31 mouse cellular contexts compared by ENCODE assay signal in genomic region chr15:102503924-102504782, GRCm38 (mm10). TPM values are rescaled to one million over a fixed set of nuclear protein-coding genes. Genes with fewer than 3 reads are reported as not detected.
DNase-seq lines count a peak whose midpoint lies in the region; ATAC-seq and TF ChIP-seq lines count a peak whose summit lies in the region.
"Had no signal": no experiment of that assay in that cellular context is flagged by ENCODE, and none has a peak within 500 bp of the region (broad histone marks: within the 10 kb centered on the region; RNA-seq: fewer than 3 reads in every experiment).

No protein-coding gene starts in this region.

- no peak overlapping the region for H3K27ac ChIP-seq in forebrain, embryonic 16.5 days (ENCODE audit: low read length)
- no peak overlapping the region for H3K27ac ChIP-seq in forebrain, postnatal 0 days (ENCODE audit: low read depth, low read length)
- H3K27ac ChIP-seq: gastrocnemius, adult 2 months; hindbrain, embryonic 13.5 days; midbrain, embryonic 13.5 days; neural tube, embryonic 12.5 days; stomach, embryonic 15.5 days had no signal

- H3K4me3 ChIP-seq in forebrain, embryonic 16.5 days (replicated peaks; ENCODE audit: low read length), result no peak overlapping the region
- no peak overlapping the region for H3K4me3 ChIP-seq in forebrain, postnatal 0 days (ENCODE audit: low read depth, low read length)
- H3K4me3 ChIP-seq in lung, adult 2 months (replicated peaks; ENCODE audit: extremely low read depth, low read depth, low read length), result no peak overlapping the region
- H3K4me3 ChIP-seq: gastrocnemius, adult 2 months; hindbrain, embryonic 13.5 days; midbrain, embryonic 13.5 days; neural tube, embryonic 12.5 days; stomach, embryonic 15.5 days had no signal

- H3K9ac ChIP-seq in forebrain, embryonic 16.5 days (replicated peaks; ENCODE audit: low read depth, low read length), result no peak overlapping the region
- no peak overlapping the region for H3K9ac ChIP-seq in forebrain, postnatal 0 days
- H3K9ac ChIP-seq: hindbrain, embryonic 13.5 days; lung, embryonic 14.5 days; midbrain, embryonic 13.5 days; neural tube, embryonic 12.5 days; stomach, embryonic 15.5 days had no signal

- no peak for TF ChIP-seq CTCF in forebrain, postnatal 0 days (IDR thresholded peaks at IDR 0.05; ENCODE audit: low read depth)
- no peak for TF ChIP-seq CTCF in lung, adult 2 months (IDR thresholded peaks at IDR 0.05; ENCODE audit: insufficient read depth, low read length)

- no peak for DNase-seq in forebrain, postnatal 0 days
- peak; percentile 3 for DNase-seq in layer of hippocampus, adult 11-12 months (ENCODE audit: low spot score)
- DNase-seq in layer of hippocampus, postnatal 25 days (ENCODE audit: extremely low spot score in 1 of 2, low spot score in 1 of 2), result no peak
- DNase-seq in right cerebral cortex, postnatal 10 days (ENCODE audit: low spot score in 2 of 2), result peak; percentile 23 to 28
- DNase-seq in right cerebral cortex, postnatal 4 days, result no peak
- DNase-seq in spleen, postnatal 36 days (ENCODE audit: low spot score in 2 of 2), result no peak
- DNase-seq in lung, adult 2 months, result no peak
- DNase-seq: adrenal gland, adult 2 months; gastrocnemius, adult 2 months; heart, postnatal 14 days; kidney, adult 11 months; lung, embryonic 14.5 days; right cerebral cortex, postnatal 25 days; thymus, adult 2 months; thymus, postnatal 4 days had no signal

- 88% methylated on average over 9 of the region's 9 CpGs for WGBS in forebrain, embryonic 16.5 days
- WGBS in forebrain, postnatal 0 days, result 92% methylated on average over 9 of the region's 9 CpGs
- WGBS in lung, adult 2 months, result 82% methylated on average over 9 of the region's 9 CpGs

- no peak overlapping the region for H3K4me2 ChIP-seq in forebrain, embryonic 16.5 days (ENCODE audit: low read length)
- H3K4me2 ChIP-seq in forebrain, postnatal 0 days (ENCODE audit: low read depth), result no peak overlapping the region
- H3K4me2 ChIP-seq: hindbrain, embryonic 13.5 days; lung, embryonic 14.5 days; midbrain, embryonic 13.5 days; neural tube, embryonic 12.5 days; stomach, embryonic 15.5 days had no signal

- H3K36me3 ChIP-seq in forebrain, embryonic 16.5 days (ENCODE audit: control insufficient read depth, insufficient read depth), result peaks cover 53% of the 10 kb centered on the region
- peaks cover 76% of the 10 kb centered on the region for H3K36me3 ChIP-seq in forebrain, postnatal 0 days (ENCODE audit: insufficient read depth)

- no peaks in the 10 kb centered on the region for H3K27me3 ChIP-seq in forebrain, embryonic 16.5 days (replicated peaks; ENCODE audit: control insufficient read depth, insufficient read depth, low read length)
- no peaks in the 10 kb centered on the region for H3K27me3 ChIP-seq in forebrain, postnatal 0 days (ENCODE audit: insufficient read depth, low read length)
- H3K27me3 ChIP-seq: hindbrain, embryonic 13.5 days; midbrain, embryonic 13.5 days; neural tube, embryonic 12.5 days; stomach, embryonic 15.5 days had no signal

- ATAC-seq in forebrain, embryonic 16.5 days, result peak; percentile 13; the same call in 1 of the 2 replicates
- no peak for ATAC-seq in forebrain, postnatal 0 days
- ATAC-seq: midbrain, embryonic 13.5 days had no signal

- TF ChIP-seq POLR2A in lung, adult 2 months (IDR thresholded peaks at IDR 0.05; ENCODE audit: borderline replicate concordance, extremely low read depth, low read depth, low read length), result no peak

- peaks cover 8% of the 10 kb centered on the region for H3K4me1 ChIP-seq in forebrain, embryonic 16.5 days (replicated peaks; ENCODE audit: control insufficient read depth, insufficient read depth, low read length)
- peaks cover 4% of the 10 kb centered on the region; the same call in 1 of the 2 replicates for H3K4me1 ChIP-seq in forebrain, postnatal 0 days (ENCODE audit: insufficient read depth)
- no peaks in the 10 kb centered on the region for H3K4me1 ChIP-seq in lung, adult 2 months (ENCODE audit: control insufficient read depth, insufficient read depth, low read length)
- H3K4me1 ChIP-seq: stomach, embryonic 15.5 days had no signal

- H3K9me3 ChIP-seq in forebrain, embryonic 16.5 days (ENCODE audit: control insufficient read depth, low read length), result no peaks in the 10 kb centered on the region
- no peaks in the 10 kb centered on the region for H3K9me3 ChIP-seq in forebrain, postnatal 0 days (ENCODE audit: low read length)
- H3K9me3 ChIP-seq: G1E; hindbrain, embryonic 13.5 days; midbrain, embryonic 13.5 days; neural tube, embryonic 12.5 days; stomach, embryonic 15.5 days had no signal

RNA-seq across cellular contexts. Expression of gene Gm10337, which starts 0.6 kb away (rescaled TPM):
- polyA plus RNA-seq in forebrain, embryonic 16.5 days (2015; fragmentation: Nextera tagmentation; extraction: Ambion mirVana), result 17.3 and 22.2 TPM in 2 replicates
- total RNA-seq in forebrain, postnatal 0 days (2014; rRNA removed), result not detected in 2 replicates
- 3.7 and 4.2 TPM in 2 replicates for polyA plus RNA-seq in forebrain, postnatal 0 days (2015; fragmentation: Nextera tagmentation; extraction: Ambion mirVana)
- total RNA-seq in layer of hippocampus, postnatal 25 days (2021), result not detected
- polyA plus RNA-seq in lung, adult 2 months (2012; rRNA removed), result not detected in 2 replicates
- total RNA-seq: adrenal gland, adult 2 months; G1E; gastrocnemius, adult 2 months; heart, postnatal 14 days; layer of hippocampus, adult 8-10 months; left cerebral cortex, adult 18-20 months; left cerebral cortex, postnatal 25 days; liver, adult 2 months; megakaryocyte, adult 5-6 weeks had no signal
- polyA plus RNA-seq: adrenal gland, adult 2 months; cerebellum, adult 2 months; cortical plate, adult 2 months; embryonic facial prominence, embryonic 11.5 days; forebrain, embryonic 11.5 days; G1E; liver, adult 2 months; lung, embryonic 14.5 days; neural tube, embryonic 12.5 days; spleen, adult 2 months; thymus, adult 2 months had no signal

RNA-seq across cellular contexts. Expression of gene Map3k12, which starts 12.7 kb away (rescaled TPM):
- 58.7 and 69.5 TPM in 2 replicates for polyA plus RNA-seq in forebrain, embryonic 16.5 days (2015; fragmentation: Nextera tagmentation; extraction: Ambion mirVana)
- total RNA-seq in forebrain, postnatal 0 days (2014; rRNA removed), result 75.0 and 88.9 TPM in 2 replicates
- polyA plus RNA-seq in forebrain, postnatal 0 days (2015; fragmentation: Nextera tagmentation; extraction: Ambion mirVana), result 29.6 and 39.4 TPM in 2 replicates
- total RNA-seq in layer of hippocampus, postnatal 25 days (2021), result 100 to 1,000 TPM in 1 of 2 experiments, 10 to 100 TPM in 1; 94.0 to 102 TPM
- 9.9 and 13.1 TPM in 2 replicates for polyA plus RNA-seq in lung, adult 2 months (2012; rRNA removed)

RNA-seq across cellular contexts. Expression of gene Tarbp2, which starts 13.8 kb away (rescaled TPM):
- 97.2 and 114 TPM in 2 replicates for polyA plus RNA-seq in forebrain, embryonic 16.5 days (2015; fragmentation: Nextera tagmentation; extraction: Ambion mirVana)
- total RNA-seq in forebrain, postnatal 0 days (2014; rRNA removed), result 87.5 and 94.7 TPM in 2 replicates
- polyA plus RNA-seq in forebrain, postnatal 0 days (2015; fragmentation: Nextera tagmentation; extraction: Ambion mirVana), result 86.4 and 89.5 TPM in 2 replicates
- 10 to 100 TPM; 32.8 to 40.4 TPM for total RNA-seq in layer of hippocampus, postnatal 25 days (2021)
- 51.7 and 61.1 TPM in 2 replicates for polyA plus RNA-seq in lung, adult 2 months (2012; rRNA removed)

RNA-seq across cellular contexts. Expression of gene Npff, which starts 20.6 kb away (rescaled TPM):
- 2.9 and 3.1 TPM in 2 replicates for polyA plus RNA-seq in forebrain, embryonic 16.5 days (2015; fragmentation: Nextera tagmentation; extraction: Ambion mirVana)
- total RNA-seq in forebrain, postnatal 0 days (2014; rRNA removed), result 2.5 and 3.1 TPM in 2 replicates
- polyA plus RNA-seq in forebrain, postnatal 0 days (2015; fragmentation: Nextera tagmentation; extraction: Ambion mirVana), result 1.5 and 1.7 TPM in 2 replicates
- 1 to 10 TPM; 2.1 to 3.0 TPM for total RNA-seq in layer of hippocampus, postnatal 25 days (2021)
- polyA plus RNA-seq in lung, adult 2 months (2012; rRNA removed), result 8.8 and 11.0 TPM in 2 replicates

RNA-seq across cellular contexts. Expression of gene Pcbp2, which starts 33.8 kb away (rescaled TPM):
- 144 and 149 TPM in 2 replicates for polyA plus RNA-seq in forebrain, embryonic 16.5 days (2015; fragmentation: Nextera tagmentation; extraction: Ambion mirVana)
- total RNA-seq in forebrain, postnatal 0 days (2014; rRNA removed), result 134 and 154 TPM in 2 replicates
- 102 and 103 TPM in 2 replicates for polyA plus RNA-seq in forebrain, postnatal 0 days (2015; fragmentation: Nextera tagmentation; extraction: Ambion mirVana)
- total RNA-seq in layer of hippocampus, postnatal 25 days (2021), result 100 to 1,000 TPM; 449 to 472 TPM
- polyA plus RNA-seq in lung, adult 2 months (2012; rRNA removed), result 378 and 395 TPM in 2 replicates

Comparison
In these comparisons a context has a peak if more than half of its experiments do, and no peak if none do; other contexts are left out.
1. DNase-seq: peak in layer of hippocampus, adult 11-12 months (single experiment) and right cerebral cortex, postnatal 10 days (2 of 2); none in forebrain, postnatal 0 days (single experiment), layer of hippocampus, postnatal 25 days (0 of 2), right cerebral cortex, postnatal 4 days (single experiment), spleen, postnatal 36 days (0 of 2) and lung, adult 2 months (single experiment).